Mouse (Mus musculus) stomach, postnatal 0 days (tissue): ENCODE measurements around the gene Ncoa1. TPM values are rescaled to one million over a fixed set of nuclear protein-coding genes. Genes with fewer than 3 reads are reported as not detected.
A peak's percentile ranks its signal among the peaks of the same experiment; 100 is the strongest.

Experiments used
- ATAC-seq: fragments of 200-750 bp; cut with Nextera tagmentation; 2 replicates; pipeline ENCODE4 v1.8.0; 2017; ENCODE audit not compliant: low FRiP score, low TSS enrichment
- DNase-seq: peaks from one replicate; pipeline ENCODE4 v3.0.0-alpha.2; 2016; ENCODE audit warnings: low spot score
- H3K27ac ChIP-seq: fragments of 300-500 bp; sonication (generic); replicated peaks from 2 replicates; pipeline ENCODE4 v1.5.1; 2014; ENCODE audit warnings: mild to moderate bottlenecking, control low read depth
- H3K27me3 ChIP-seq: fragments of 300-500 bp; sonication (generic); 2 replicates; pipeline ENCODE4 v1.6.1; 2014; ENCODE audit warnings: low read length; ENCODE audit not compliant: control insufficient read depth, insufficient read depth
- H3K36me3 ChIP-seq: fragments of 300-500 bp; sonication (generic); 2 replicates; pipeline ENCODE4 v1.6.1; 2014; ENCODE audit warnings: low read length, mixed read lengths; ENCODE audit not compliant: control insufficient read depth, insufficient read depth
- H3K4me1 ChIP-seq: fragments of 300-500 bp; sonication (generic); replicated peaks from 2 replicates; pipeline ENCODE4 v1.6.1; 2014; ENCODE audit warnings: antibody characterized with exemption; ENCODE audit not compliant: control insufficient read depth, insufficient read depth
- H3K4me2 ChIP-seq: fragments of 300-500 bp; sonication (generic); replicated peaks from 2 replicates; pipeline ENCODE4 v1.6.1; 2014; ENCODE audit warnings: low read depth, mild to moderate bottlenecking, control low read depth, moderate library complexity
- H3K4me3 ChIP-seq: fragments of 300-500 bp; sonication (generic); 2 replicates; pipeline ENCODE4 v1.5.1; 2014; ENCODE audit warnings: low read depth, low read length, control low read depth
- H3K9ac ChIP-seq: fragments of 300-500 bp; sonication (generic); 2 replicates; pipeline ENCODE4 v1.6.1; 2014; ENCODE audit warnings: mild to moderate bottlenecking, low read length, control low read depth, mixed read lengths
- H3K9me3 ChIP-seq: fragments of 300-500 bp; sonication (generic); 2 replicates; pipeline ENCODE4 v1.6.1; 2016; ENCODE audit warnings: low read length; ENCODE audit not compliant: control insufficient read depth
- CTCF ChIP-seq: IDR thresholded peaks from 2 replicates; pipeline ENCODE4 v1.5.1; 2016; ENCODE audit warnings: antibody characterized with exemption, low read depth, mild to moderate bottlenecking, moderate library complexity
- EP300 ChIP-seq: optimal IDR thresholded peaks from 2 replicates; pipeline ENCODE3; 2016; ENCODE audit warnings: antibody characterized with exemption
- WGBS: fragments of 180-500 bp; shearing (Covaris S2); extraction: QIAGEN DNeasy Blood & Tissue Kit; methylation state at CpG from one replicate; pipeline ENCODE4 v1.1.7; 2014; 5-methylcytosine and 5-hydroxymethylcytosine counted together
- polyA plus RNA-seq: library from polyadenylated mRNA; unstranded; fragments of >200 nt; fragmentation: Nextera tagmentation; extraction: Ambion mirVana; gene quantifications from 2 replicates; pipeline ENCODE4 v1.2.1, GENCODE M21; 2015

Ncoa1 gene
- polyA plus RNA-seq, 1 experiment from 2014 or later = 5.0 TPM

GRCm38 (mm10) chr12:4406155-4406554 lies 70.8 kb downstream of the Ncoa1 start:
- Histone ChIP-seq H3K27me3 (no peaks in the 10 kb centered on the region), H3K4me1 (no peaks in the 10 kb centered on the region), H3K9me3 (no peaks in the 10 kb centered on the region), H3K36me3 (no peaks in the 10 kb centered on the region), H3K27ac (no peak overlapping the region), H3K4me3 (no peak overlapping the region), H3K4me2 (no peak overlapping the region), H3K9ac (no peak overlapping the region)
- ATAC-seq = no peak
- no peak for DNase-seq
- 76% methylated on average over 3 of the region's 3 CpGs for WGBS
- no peak for TF ChIP-seq CTCF
- TF ChIP-seq EP300 = no peak

GRCm38 (mm10) chr12:4403206-4403605 lies 73.8 kb downstream of the Ncoa1 start:
- H3K27me3 ChIP-seq = no peaks in the 10 kb centered on the region
- 60% methylated on average over 4 of the region's 4 CpGs for WGBS
- no peak overlapping the region for H3K9ac ChIP-seq
- no peaks in the 10 kb centered on the region for H3K36me3 ChIP-seq
- no peak overlapping the region for H3K27ac ChIP-seq
- no peak for ATAC-seq
- H3K4me3 ChIP-seq = no peak overlapping the region
- no peaks in the 10 kb centered on the region for H3K4me1 ChIP-seq
- H3K4me2 ChIP-seq = no peak overlapping the region
- H3K9me3 ChIP-seq = no peaks in the 10 kb centered on the region
- no peak for TF ChIP-seq CTCF
- no peak for TF ChIP-seq EP300
- no peak for DNase-seq

GRCm38 (mm10) chr12:4396221-4396620 lies 80.8 kb downstream of the Ncoa1 start:
- no peak overlapping the region for H3K4me2 ChIP-seq
- no peak overlapping the region for H3K27ac ChIP-seq
- no peak overlapping the region for H3K4me3 ChIP-seq
- H3K4me1 ChIP-seq = no peaks in the 10 kb centered on the region
- no peak for ATAC-seq
- 86% methylated on average over 7 of the region's 7 CpGs for WGBS
- no peaks in the 10 kb centered on the region for H3K36me3 ChIP-seq
- no peaks in the 10 kb centered on the region for H3K9me3 ChIP-seq
- no peak overlapping the region for H3K9ac ChIP-seq
- no peak for TF ChIP-seq EP300
- TF ChIP-seq CTCF = no peak
- no peaks in the 10 kb centered on the region for H3K27me3 ChIP-seq
- DNase-seq = no peak

GRCm38 (mm10) chr12:4392590-4392989 lies 84.4 kb downstream of the Ncoa1 start:
- Histone ChIP-seq H3K9ac (no peak overlapping the region), H3K4me1 (no peaks in the 10 kb centered on the region), H3K4me3 (no peak overlapping the region), H3K4me2 (no peak overlapping the region), H3K9me3 (no peaks in the 10 kb centered on the region), H3K27ac (no peak overlapping the region), H3K27me3 (no peaks in the 10 kb centered on the region), H3K36me3 (no peaks in the 10 kb centered on the region)
- ATAC-seq = no peak
- no peak for DNase-seq
- 71% methylated on average over 2 of the region's 2 CpGs for WGBS
- TF ChIP-seq CTCF = peak; percentile 55
- no peak for TF ChIP-seq EP300

- Histone ChIP-seq H3K9me3 (no peaks in the 10 kb centered on the region), H3K4me1 (no peaks in the 10 kb centered on the region), H3K36me3 (no peaks in the 10 kb centered on the region), H3K27ac (no peak overlapping the region), H3K4me3 (no peak overlapping the region), H3K9ac (no peak overlapping the region), H3K27me3 (no peaks in the 10 kb centered on the region), H3K4me2 (no peak overlapping the region)
- ATAC-seq (no peak), DNase-seq (no peak)
- 69% methylated on average over 3 of the region's 3 CpGs for WGBS
- TF ChIP-seq CTCF (no peak), EP300 (no peak)
Observed at GRCm38 (mm10) chr12:4392074-4392473, 84.9 kb downstream of the Ncoa1 start.

- Histone ChIP-seq H3K4me1 (no peaks in the 10 kb centered on the region), H3K27ac (no peak overlapping the region), H3K4me3 (no peak overlapping the region), H3K27me3 (no peaks in the 10 kb centered on the region), H3K9me3 (no peaks in the 10 kb centered on the region), H3K9ac (no peak overlapping the region), H3K4me2 (no peak overlapping the region), H3K36me3 (no peaks in the 10 kb centered on the region)
- WGBS = 56% methylated on average over 4 of the region's 4 CpGs
- TF ChIP-seq CTCF (no peak), EP300 (no peak)
- ATAC-seq (no peak), DNase-seq (no peak)
Observed at GRCm38 (mm10) chr12:4391256-4391655, 85.7 kb downstream of the Ncoa1 start.
